Mouse (Mus musculus): ENCODE measurements around the gene Nr1h3. TPM values are rescaled to one million over a fixed set of nuclear protein-coding genes. Genes with fewer than 3 reads are reported as not detected.

Gene Nr1h3
- polyA plus RNA-seq, 1 experiment from 2014 or later: 4.9 TPM

DNA sequence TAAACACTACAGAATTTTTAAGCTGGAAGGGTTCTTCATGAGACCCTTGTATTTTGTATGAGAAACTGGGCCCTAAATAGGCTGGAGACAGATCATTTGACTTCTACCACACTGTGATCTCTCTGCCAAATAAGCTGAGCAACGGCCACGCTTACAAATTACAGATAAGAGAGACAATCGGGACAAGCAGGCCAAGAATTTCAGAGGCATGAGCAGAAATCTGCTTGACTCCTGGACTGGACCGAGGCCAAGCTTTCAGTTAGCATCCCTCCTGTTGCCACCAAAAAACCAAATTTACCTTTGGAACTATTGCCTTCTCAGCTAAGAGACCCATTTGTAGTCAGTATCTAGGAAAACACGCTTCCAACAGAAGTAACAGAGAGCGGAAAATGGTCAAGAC, 42.0 kb downstream of the Nr1h3 start:
- ATAC-seq (replicated peaks; ENCODE audit: low FRiP score, low TSS enrichment, low read depth) (no peak), DNase-seq (ENCODE audit: low spot score) (no peak)
- no peaks in the 10 kb centered on the region for H3K4me1 ChIP-seq (replicated peaks; ENCODE audit: control insufficient read depth, insufficient read depth, low read length)
- no peaks in the 10 kb centered on the region for H3K27me3 ChIP-seq (replicated peaks; ENCODE audit: control insufficient read depth, insufficient read depth, low read length)
- H3K9me3 ChIP-seq (ENCODE audit: control insufficient read depth, low read length): no peaks in the 10 kb centered on the region
- peaks cover 40% of the 10 kb centered on the region for H3K36me3 ChIP-seq (ENCODE audit: control insufficient read depth, insufficient read depth, low read length)
- H3K4me3 ChIP-seq (ENCODE audit: low read depth, low read length): no peak overlapping the region
- no peak overlapping the region for H3K27ac ChIP-seq (ENCODE audit: low read depth)
- H3K9ac ChIP-seq (ENCODE audit: low read length): no peak overlapping the region
- WGBS: 80% methylated on average over 6 of the region's 6 CpGs
- no peak overlapping the region for H3K4me2 ChIP-seq (ENCODE audit: low read length)

DNA sequence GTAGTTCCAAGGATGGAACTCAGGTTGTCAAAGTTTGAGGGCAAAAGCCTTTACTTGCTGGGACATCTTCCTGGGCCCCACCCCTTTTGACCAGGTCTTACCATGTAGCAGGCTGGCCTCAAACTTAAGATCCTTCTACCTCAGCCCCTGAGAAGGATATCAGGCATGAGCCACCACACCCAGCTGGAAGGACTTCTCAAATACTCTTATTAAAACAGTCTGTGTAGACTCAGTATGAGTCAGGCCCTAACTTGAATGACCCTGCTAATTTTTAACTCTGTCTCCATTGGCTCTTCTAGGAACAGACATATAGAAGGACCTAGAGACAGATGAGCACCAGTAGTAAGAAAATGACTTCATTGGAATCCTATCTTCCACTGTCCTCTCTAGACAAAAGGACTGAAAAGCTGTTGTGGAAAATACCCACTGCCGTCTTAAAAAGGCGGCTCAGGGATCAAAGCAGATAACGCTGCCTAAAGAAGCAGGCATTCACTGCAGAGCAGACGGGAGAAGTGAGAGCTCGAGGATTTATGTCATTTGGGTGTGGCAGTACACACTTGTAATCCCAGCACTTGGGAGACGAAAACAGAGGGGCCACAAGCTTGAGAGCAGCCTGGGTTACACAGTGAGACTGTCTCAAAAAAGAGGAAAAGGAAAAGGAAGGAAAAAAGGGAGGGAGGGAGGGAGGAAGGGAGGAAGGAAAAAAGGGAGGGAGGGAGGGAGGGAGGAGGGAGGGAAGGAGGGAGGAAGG, 45.5 kb downstream of the Nr1h3 start:
- no peak for ATAC-seq (replicated peaks; ENCODE audit: low FRiP score, low TSS enrichment, low read depth)
- H3K9me3 ChIP-seq (ENCODE audit: control insufficient read depth, low read length): no peaks in the 10 kb centered on the region
- 24% methylated on average over 6 of the region's 6 CpGs for WGBS
- DNase-seq (ENCODE audit: low spot score): no peak
- no peak overlapping the region for H3K9ac ChIP-seq (ENCODE audit: low read length)
- no peaks in the 10 kb centered on the region for H3K27me3 ChIP-seq (replicated peaks; ENCODE audit: control insufficient read depth, insufficient read depth, low read length)
- H3K36me3 ChIP-seq (ENCODE audit: control insufficient read depth, insufficient read depth, low read length): peaks cover 42% of the 10 kb centered on the region
- no peak overlapping the region for H3K4me2 ChIP-seq (ENCODE audit: low read length)
- H3K4me3 ChIP-seq (ENCODE audit: low read depth, low read length): no peak overlapping the region
- no peaks in the 10 kb centered on the region for H3K4me1 ChIP-seq (replicated peaks; ENCODE audit: control insufficient read depth, insufficient read depth, low read length)
- H3K27ac ChIP-seq (ENCODE audit: low read depth): no peak overlapping the region

DNA sequence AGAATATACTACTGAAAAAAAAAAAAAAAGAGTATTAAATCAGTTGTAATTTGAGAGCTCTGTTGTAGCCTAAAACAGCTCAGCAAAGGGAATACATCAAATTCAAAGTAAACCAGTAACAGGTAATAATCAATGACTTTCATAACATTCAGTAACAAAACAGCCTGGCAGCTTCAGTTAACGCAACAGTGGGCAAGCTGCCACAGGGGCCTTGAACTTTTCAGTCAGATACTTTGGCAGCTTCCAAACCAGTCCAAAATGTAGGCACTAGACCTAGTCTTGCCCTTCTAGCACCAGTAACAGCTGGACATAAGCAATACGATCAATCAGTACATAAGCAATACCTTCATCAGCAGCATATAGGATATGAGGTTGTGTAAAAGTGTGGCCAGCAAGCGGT, 48.5 kb downstream of the Nr1h3 start:
- 89% methylated on average over 3 of the region's 3 CpGs for WGBS
- Histone ChIP-seq H3K4me3 (ENCODE audit: low read depth, low read length) (no peak overlapping the region), H3K4me1 (replicated peaks; ENCODE audit: control insufficient read depth, insufficient read depth, low read length) (no peaks in the 10 kb centered on the region), H3K27me3 (replicated peaks; ENCODE audit: control insufficient read depth, insufficient read depth, low read length) (no peaks in the 10 kb centered on the region), H3K36me3 (ENCODE audit: control insufficient read depth, insufficient read depth, low read length) (peaks cover 48% of the 10 kb centered on the region), H3K27ac (ENCODE audit: low read depth) (no peak overlapping the region), H3K9me3 (ENCODE audit: control insufficient read depth, low read length) (no peaks in the 10 kb centered on the region), H3K4me2 (ENCODE audit: low read length) (no peak overlapping the region), H3K9ac (ENCODE audit: low read length) (no peak overlapping the region)
- no peak for ATAC-seq (replicated peaks; ENCODE audit: low FRiP score, low TSS enrichment, low read depth)
- no peak for DNase-seq (ENCODE audit: low spot score)

DNA sequence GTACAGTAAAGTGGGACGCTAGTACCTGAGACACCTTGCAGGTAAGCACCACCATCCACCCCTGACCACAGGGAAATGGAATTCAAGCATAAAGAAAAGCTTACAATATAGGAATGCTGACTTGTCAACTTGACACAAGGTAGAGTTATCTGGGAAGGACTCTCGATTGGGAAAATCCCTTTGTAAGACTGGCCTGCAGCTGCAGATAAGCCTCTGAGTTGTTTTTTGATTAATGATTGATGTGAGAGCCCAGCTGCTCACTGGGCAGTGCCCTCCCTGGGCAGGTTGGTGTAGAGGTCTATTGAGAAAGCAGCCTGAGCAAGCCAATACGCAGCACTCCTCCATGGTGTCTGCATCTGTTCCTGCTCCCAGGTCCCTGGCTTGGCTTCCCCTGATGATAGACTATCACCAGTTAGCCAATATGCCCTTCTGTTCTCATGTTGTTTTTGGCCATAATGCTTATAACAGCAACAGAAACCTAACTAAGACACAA, 49.7 kb downstream of the Nr1h3 start:
- WGBS: 78% methylated on average over 3 of the region's 3 CpGs

DNA sequence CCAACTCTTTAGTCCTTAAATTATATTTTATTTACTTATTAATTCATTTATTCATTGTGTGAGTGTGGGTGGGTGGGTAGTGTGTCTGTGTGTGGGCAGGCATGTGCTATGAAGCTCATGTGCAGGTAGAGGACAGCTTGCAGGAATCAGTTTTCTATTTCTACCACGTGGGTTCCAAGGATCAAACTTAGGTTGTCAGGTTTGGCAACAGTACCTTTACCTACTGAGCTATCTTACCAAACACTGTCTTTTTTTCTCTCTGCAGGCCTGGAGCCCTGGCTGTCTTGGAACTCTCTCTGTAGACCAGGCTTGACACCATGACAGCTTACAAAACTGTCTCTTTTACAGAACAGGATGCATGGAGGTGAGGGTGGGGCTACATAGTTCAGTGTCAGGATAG, 51.3 kb downstream of the Nr1h3 start:
- Histone ChIP-seq H3K9ac (ENCODE audit: low read length) (no peak overlapping the region), H3K27me3 (replicated peaks; ENCODE audit: control insufficient read depth, insufficient read depth, low read length) (no peaks in the 10 kb centered on the region), H3K9me3 (ENCODE audit: control insufficient read depth, low read length) (no peaks in the 10 kb centered on the region), H3K4me1 (replicated peaks; ENCODE audit: control insufficient read depth, insufficient read depth, low read length) (no peaks in the 10 kb centered on the region), H3K4me3 (ENCODE audit: low read depth, low read length) (no peak overlapping the region), H3K4me2 (ENCODE audit: low read length) (no peak overlapping the region), H3K36me3 (ENCODE audit: control insufficient read depth, insufficient read depth, low read length) (peaks cover 47% of the 10 kb centered on the region), H3K27ac (ENCODE audit: low read depth) (no peak overlapping the region)
- no peak for DNase-seq (ENCODE audit: low spot score)
- no peak for ATAC-seq (replicated peaks; ENCODE audit: low FRiP score, low TSS enrichment, low read depth)
- WGBS: 70% methylated on average over 1 of the region's 1 CpGs

More for the DNA sequence above, 49.7 kb downstream of the Nr1h3 start:
- Histone ChIP-seq H3K27ac (ENCODE audit: low read depth) (no peak overlapping the region), H3K4me1 (replicated peaks; ENCODE audit: control insufficient read depth, insufficient read depth, low read length) (no peaks in the 10 kb centered on the region), H3K9ac (ENCODE audit: low read length) (no peak overlapping the region), H3K9me3 (ENCODE audit: control insufficient read depth, low read length) (no peaks in the 10 kb centered on the region), H3K4me2 (ENCODE audit: low read length) (no peak overlapping the region), H3K27me3 (replicated peaks; ENCODE audit: control insufficient read depth, insufficient read depth, low read length) (no peaks in the 10 kb centered on the region), H3K4me3 (ENCODE audit: low read depth, low read length) (no peak overlapping the region), H3K36me3 (ENCODE audit: control insufficient read depth, insufficient read depth, low read length) (peaks cover 46% of the 10 kb centered on the region)
- no peak for DNase-seq (ENCODE audit: low spot score)
- no peak for ATAC-seq (replicated peaks; ENCODE audit: low FRiP score, low TSS enrichment, low read depth)

DNA sequence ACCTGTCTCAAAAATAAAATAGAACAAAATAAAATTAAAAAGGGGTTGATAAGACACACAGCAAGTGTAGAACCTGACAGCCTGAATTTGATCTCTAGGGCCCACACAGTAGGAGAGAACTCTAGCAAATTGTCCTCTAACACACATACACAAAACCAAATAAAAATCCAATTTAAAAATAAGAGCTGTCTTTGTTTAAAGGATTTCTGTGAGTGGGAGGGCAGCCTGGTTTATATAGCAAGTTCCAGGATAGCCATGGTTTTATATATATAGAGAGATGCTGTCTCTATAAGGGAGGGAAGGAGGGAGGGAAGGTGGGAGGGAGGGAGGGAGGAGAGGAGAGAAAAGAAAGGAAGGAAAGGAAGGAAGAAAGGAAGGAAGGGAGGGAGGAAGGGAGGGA, 54.5 kb downstream of the Nr1h3 start:
- Histone ChIP-seq H3K4me2 (ENCODE audit: low read length) (no peak overlapping the region), H3K36me3 (ENCODE audit: control insufficient read depth, insufficient read depth, low read length) (peaks cover 45% of the 10 kb centered on the region), H3K9me3 (ENCODE audit: control insufficient read depth, low read length) (no peaks in the 10 kb centered on the region), H3K27me3 (replicated peaks; ENCODE audit: control insufficient read depth, insufficient read depth, low read length) (no peaks in the 10 kb centered on the region), H3K4me3 (ENCODE audit: low read depth, low read length) (no peak overlapping the region), H3K9ac (ENCODE audit: low read length) (no peak overlapping the region), H3K27ac (ENCODE audit: low read depth) (no peak overlapping the region), H3K4me1 (replicated peaks; ENCODE audit: control insufficient read depth, insufficient read depth, low read length) (no peaks in the 10 kb centered on the region)
- no peak for DNase-seq (ENCODE audit: low spot score)
- ATAC-seq (replicated peaks; ENCODE audit: low FRiP score, low TSS enrichment, low read depth): no peak

DNA sequence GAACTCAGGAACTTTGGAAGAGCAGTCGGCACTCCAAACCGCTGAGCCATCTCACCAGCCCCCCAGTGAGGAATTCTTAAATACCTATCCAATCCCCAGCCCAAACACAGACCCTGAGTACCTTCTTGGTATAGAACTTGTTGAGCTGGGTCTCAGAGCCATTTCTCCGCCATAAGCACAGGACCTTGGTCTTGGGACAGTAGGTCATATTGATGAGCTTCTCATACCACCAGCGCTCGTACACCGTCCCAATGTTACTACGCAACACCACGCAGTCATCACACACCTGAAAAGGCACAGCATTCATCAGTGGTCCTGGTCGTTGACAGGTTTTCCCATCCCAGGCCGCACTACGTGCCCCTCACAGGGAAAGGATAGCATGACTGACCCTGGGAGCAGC, 59.2 kb downstream of the Nr1h3 start:
- ATAC-seq (replicated peaks; ENCODE audit: low FRiP score, low TSS enrichment, low read depth) (no peak), DNase-seq (ENCODE audit: low spot score) (no peak)
- Histone ChIP-seq H3K9ac (ENCODE audit: low read length) (no peak overlapping the region), H3K27me3 (replicated peaks; ENCODE audit: control insufficient read depth, insufficient read depth, low read length) (no peaks in the 10 kb centered on the region), H3K4me1 (replicated peaks; ENCODE audit: control insufficient read depth, insufficient read depth, low read length) (no peaks in the 10 kb centered on the region), H3K4me2 (ENCODE audit: low read length) (no peak overlapping the region), H3K4me3 (ENCODE audit: low read depth, low read length) (no peak overlapping the region), H3K27ac (ENCODE audit: low read depth) (no peak overlapping the region), H3K9me3 (ENCODE audit: control insufficient read depth, low read length) (no peaks in the 10 kb centered on the region), H3K36me3 (ENCODE audit: control insufficient read depth, insufficient read depth, low read length) (peaks cover 31% of the 10 kb centered on the region)
- 95% methylated on average over 11 of the region's 11 CpGs for WGBS

DNA sequence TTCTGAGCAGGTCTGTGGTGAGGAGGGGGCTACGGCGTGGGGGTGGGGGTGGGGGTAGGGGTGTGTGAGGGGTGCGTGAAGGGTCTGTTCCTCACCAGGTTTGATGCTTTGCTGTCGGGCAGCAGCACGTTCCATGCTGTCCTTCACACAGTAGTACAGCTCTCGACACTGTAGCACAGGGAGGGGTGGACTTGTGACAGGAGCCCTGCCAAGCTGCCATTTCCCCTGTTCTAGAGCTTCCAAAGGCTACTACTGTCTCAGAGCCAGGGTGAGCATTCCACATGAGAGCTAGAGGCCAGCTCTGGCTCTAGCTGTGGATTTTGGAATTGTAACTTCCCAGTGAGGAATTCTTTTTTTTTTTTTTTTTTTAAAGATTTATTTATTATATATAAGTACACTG, 59.7 kb downstream of the Nr1h3 start:
- WGBS: 93% methylated on average over 6 of the region's 6 CpGs
- H3K9ac ChIP-seq (ENCODE audit: low read length): no peak overlapping the region
- no peak overlapping the region for H3K4me2 ChIP-seq (ENCODE audit: low read length)
- H3K9me3 ChIP-seq (ENCODE audit: control insufficient read depth, low read length): no peaks in the 10 kb centered on the region
- no peaks in the 10 kb centered on the region for H3K4me1 ChIP-seq (replicated peaks; ENCODE audit: control insufficient read depth, insufficient read depth, low read length)
- no peak overlapping the region for H3K4me3 ChIP-seq (ENCODE audit: low read depth, low read length)
- no peak for DNase-seq (ENCODE audit: low spot score)
- no peak overlapping the region for H3K27ac ChIP-seq (ENCODE audit: low read depth)
- peaks cover 33% of the 10 kb centered on the region for H3K36me3 ChIP-seq (ENCODE audit: control insufficient read depth, insufficient read depth, low read length)
- ATAC-seq (replicated peaks; ENCODE audit: low FRiP score, low TSS enrichment, low read depth): no peak
- H3K27me3 ChIP-seq (replicated peaks; ENCODE audit: control insufficient read depth, insufficient read depth, low read length): no peaks in the 10 kb centered on the region

DNA sequence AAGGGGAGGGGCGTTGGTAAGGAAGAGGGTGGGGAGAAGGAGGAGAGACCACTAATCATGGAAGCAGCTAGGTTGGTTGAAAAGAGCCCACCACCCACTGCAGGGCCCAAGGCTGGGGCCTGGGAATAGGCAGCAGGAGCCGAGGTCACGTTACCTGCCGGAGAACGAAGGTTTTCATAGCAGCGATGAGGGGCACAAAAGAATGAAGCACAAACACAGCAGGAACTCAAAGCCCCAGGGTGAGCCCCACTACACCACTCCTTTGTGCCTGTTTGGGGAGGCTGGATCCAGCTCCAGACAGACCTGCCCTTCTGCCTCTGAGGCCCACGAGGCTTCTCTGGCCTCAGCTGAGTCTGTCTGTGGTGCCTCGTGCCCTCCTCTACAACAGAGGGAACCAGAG, 62.9 kb downstream of the Nr1h3 start:
- WGBS: 82% methylated on average over 8 of the region's 8 CpGs
- no peaks in the 10 kb centered on the region for H3K27me3 ChIP-seq (replicated peaks; ENCODE audit: control insufficient read depth, insufficient read depth, low read length)
- H3K9ac ChIP-seq (ENCODE audit: low read length): no peak overlapping the region
- H3K36me3 ChIP-seq (ENCODE audit: control insufficient read depth, insufficient read depth, low read length): peaks cover 26% of the 10 kb centered on the region
- ATAC-seq (replicated peaks; ENCODE audit: low FRiP score, low TSS enrichment, low read depth) (no peak), DNase-seq (ENCODE audit: low spot score) (no peak)
- no peak overlapping the region for H3K4me3 ChIP-seq (ENCODE audit: low read depth, low read length)
- no peaks in the 10 kb centered on the region for H3K4me1 ChIP-seq (replicated peaks; ENCODE audit: control insufficient read depth, insufficient read depth, low read length)
- no peak overlapping the region for H3K4me2 ChIP-seq (ENCODE audit: low read length)
- H3K27ac ChIP-seq (ENCODE audit: low read depth): no peak overlapping the region
- no peaks in the 10 kb centered on the region for H3K9me3 ChIP-seq (ENCODE audit: control insufficient read depth, low read length)
